Mouse (Mus musculus): ENCODE measurements around the gene Map2k6.

The Map2k6 gene

DNA sequence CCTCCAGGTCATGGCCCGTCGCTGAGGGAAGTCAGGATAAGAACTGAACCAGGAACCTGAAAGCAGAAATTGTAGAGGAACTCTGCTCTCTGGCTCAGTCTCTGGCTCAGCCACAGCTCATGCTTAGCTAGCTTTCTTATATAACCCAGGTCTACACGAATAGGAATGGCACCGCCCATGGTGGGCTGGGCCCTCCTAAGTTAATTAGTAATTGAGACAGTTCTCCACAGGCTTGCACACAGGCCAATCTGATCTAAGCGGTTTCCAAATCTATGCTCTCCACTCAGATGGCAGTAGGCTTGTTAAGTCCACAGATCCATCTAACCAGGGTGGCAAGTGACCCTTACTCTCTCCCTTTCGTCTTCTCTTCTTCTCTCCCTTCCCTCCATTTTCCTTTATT is 88.9 kb downstream of the Map2k6 start:
- DNase-seq (ENCODE audit: low spot score), result no peak

- no peak for DNase-seq (ENCODE audit: low spot score)
These were observed 89.4 kb downstream of the Map2k6 start for GRCm38 (mm10) chr11:110488301-110488700.

DNA sequence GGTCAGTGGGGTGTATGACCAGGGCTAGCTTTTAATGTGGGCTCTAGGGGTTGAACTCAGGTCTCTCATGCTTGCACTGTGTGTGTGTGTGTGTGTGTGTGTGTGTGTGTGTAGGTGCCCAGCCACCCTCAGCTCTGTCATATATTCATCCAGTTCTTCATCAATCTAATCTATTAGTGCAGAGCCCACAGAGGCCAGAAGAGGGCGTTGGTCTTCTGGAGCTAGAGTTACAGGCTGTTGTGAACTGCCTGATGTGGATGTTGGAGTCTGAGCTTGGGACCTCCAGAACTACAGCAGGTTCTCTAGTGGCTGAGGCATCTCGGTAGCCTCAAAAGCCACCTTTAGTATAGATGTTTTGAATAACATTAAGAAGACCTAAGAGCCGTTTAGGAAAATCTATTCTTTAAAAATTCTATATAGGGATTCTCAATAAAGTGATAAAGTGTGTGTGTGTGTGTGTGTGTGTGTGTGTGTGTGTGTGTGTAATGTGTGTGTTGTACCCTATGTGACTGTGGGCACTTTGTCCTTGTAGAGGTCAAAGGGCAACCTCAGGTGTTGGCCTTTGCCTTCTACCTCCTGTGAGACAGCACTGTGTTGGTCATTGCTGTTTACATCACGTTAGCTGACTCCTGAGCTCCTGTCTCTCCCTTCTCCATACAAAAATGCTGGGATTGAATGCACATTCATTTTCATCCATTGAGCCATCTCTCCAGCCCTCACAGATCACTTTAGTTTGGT is 96.6 kb downstream of the Map2k6 start:
- no peak for DNase-seq (ENCODE audit: low spot score)

GRCm38 (mm10) chr11:110496061-110496446 is 97.1 kb downstream of the Map2k6 start:
- DNase-seq (ENCODE audit: low spot score), result peak; percentile 38

DNA sequence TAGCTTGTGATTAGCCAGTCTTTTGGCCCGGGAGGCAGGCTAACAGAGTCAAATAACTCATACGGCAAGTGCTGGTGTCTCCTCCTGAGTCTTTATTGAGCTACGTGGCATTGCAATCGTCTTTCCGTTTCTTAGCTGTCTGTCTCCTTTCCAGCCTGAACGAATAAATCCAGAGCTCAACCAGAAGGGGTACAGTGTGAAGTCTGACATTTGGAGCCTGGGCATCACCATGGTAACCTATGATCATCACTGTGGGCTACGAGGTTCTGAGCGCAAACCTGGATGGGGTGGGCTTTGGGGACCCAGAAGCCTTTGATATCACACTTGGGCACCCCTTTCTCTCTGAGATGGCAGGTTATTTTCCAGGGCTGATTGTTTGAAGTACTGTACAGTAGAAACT is 98.8 kb downstream of the Map2k6 start:
- no peak for DNase-seq (ENCODE audit: low spot score)

DNA sequence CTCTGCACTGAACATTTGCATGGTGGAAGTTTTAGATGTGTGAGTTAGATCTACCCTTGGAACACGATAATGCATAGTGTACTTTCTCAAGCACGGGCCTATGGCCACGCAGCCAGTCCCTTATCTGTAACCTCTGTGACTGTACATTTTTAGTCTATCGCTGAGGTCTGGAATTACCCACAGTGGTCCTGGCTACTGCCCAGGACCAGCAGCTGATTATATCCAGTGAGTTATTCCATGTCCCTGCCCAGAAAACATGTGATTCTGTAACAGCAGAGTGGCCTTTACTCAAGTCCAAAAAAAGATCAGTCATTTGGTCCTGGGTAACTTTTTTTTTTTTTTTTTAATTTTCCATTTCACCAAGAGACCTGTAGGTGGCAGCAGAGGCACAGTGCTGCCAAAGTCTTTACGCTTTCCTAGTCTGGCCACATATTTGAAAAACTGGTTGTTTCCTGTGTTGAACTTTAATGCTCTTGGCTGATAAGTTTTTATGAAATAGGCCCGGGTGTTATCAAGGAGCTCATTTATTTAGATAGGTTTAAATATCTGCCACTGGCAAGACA is 99.8 kb downstream of the Map2k6 start:
- no peak for DNase-seq (ENCODE audit: low spot score)

DNA sequence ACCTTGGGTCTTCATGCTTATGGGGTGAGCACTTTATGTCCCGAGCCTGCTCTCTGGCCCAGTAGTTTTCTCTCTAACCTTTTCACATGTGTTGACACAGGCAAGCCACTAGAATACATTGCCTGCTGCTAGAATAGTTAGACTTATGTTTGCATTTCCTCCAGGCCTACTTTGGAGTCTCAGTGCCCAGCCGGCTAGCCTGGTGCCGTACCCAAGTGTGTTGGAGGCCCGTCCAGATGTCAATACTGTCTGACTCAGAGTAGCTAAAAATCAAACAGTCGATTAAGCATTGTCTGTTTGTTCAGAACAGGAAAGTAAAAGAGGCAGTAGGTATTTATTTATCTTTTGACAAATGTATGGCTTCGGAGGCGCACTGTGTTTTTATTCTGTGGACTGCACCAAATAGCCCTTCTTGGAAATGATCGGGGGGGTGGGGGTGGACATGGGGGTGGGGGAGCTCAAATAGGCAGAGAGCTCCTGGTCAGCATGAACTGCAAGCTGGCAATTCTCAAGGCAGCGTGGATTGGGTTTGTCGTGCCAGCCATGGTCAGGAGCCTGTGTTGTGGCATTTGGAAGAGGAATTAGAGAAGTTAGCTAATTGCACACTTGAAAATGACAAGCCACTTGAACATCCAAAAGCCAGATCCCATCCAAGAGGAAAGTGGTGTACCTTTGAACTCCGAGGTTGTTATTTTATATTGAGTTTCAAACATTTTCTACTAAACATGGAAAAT is 104.2 kb downstream of the Map2k6 start:
- no peak for DNase-seq (ENCODE audit: low spot score)

DNA sequence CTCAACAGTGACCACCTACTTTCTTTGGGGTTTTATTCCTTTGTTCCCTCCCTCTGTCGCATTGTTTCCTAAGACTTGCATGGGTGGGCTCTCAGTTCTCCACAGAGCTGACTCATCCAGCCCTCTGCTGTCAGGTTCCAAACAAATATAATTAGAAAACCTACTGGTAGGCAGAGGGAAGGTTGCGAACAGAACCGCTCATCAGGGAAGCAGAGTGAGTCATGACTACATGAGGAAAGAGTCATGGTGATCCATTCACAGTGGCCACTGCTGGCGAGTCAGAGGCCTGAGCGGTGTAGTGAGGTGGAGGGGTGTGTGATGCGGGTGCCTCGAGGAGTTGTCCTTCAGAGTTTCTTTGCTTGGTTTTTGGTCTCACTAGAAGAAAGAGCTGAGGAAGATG is 112.5 kb downstream of the Map2k6 start:
- no peak for DNase-seq (ENCODE audit: low spot score)

GRCm38 (mm10) chr11:110518648-110519047 is 119.7 kb downstream of the Map2k6 start:
- DNase-seq (ENCODE audit: low spot score), result no peak

DNA sequence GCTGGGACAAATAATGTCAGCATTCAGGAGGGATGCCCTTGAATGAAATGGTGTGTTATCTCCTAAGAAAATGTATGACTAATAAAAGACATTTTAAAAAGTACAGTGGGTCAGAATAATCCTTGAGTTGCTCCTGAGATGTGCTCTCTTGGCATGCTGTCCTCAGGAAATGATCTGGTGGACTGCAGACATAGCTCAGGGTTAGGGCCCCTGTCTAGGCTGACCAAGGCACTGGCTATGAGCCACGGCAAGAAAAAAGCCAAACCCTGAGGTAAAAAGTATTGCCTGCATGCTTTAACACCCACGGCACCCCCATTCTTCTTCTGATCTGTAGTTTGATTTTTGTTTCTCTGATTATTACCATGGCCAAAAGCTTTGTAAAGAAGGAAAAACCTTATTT is 124.0 kb downstream of the Map2k6 start:
- DNase-seq (ENCODE audit: low spot score), result no peak

DNA sequence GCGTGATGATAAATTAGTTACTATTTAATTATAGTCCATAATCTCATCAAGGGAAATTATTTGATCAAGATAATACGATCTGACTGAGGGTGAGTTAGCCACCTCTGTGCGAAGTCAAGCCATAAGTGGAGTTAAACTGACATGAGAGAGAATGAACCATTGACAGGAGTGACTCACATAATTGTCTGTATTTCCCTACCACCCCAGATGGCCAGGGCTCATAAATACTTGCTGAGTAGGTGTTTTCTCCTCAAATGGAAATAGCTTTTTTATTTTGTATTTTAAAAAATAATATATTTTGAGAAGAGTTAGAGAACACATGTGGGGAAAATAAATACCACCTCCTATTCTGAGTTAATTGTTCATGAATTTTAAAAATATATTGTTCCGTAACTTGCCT is 127.2 kb downstream of the Map2k6 start:
- no peak for DNase-seq (ENCODE audit: low spot score)

DNA sequence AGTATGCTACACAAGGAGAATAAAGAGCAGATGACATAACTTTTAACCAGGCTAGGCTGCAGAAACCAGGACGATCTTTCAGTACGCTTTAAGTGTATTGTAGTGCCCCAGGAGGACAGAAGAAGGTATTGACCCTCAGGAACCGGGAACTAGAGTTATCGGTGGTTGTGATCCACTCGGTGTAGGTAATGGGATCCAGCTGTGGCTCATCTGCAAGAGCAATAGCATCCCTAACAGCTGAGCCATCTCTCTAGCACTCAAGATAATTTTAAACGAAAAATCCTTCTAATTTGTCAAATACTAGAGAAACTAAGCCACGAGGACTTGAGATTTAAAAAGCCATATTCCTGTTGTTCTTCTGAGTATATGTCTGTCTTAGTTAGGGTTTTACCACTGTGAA is 132.2 kb downstream of the Map2k6 start:
- no peak for DNase-seq (ENCODE audit: low spot score)

DNA sequence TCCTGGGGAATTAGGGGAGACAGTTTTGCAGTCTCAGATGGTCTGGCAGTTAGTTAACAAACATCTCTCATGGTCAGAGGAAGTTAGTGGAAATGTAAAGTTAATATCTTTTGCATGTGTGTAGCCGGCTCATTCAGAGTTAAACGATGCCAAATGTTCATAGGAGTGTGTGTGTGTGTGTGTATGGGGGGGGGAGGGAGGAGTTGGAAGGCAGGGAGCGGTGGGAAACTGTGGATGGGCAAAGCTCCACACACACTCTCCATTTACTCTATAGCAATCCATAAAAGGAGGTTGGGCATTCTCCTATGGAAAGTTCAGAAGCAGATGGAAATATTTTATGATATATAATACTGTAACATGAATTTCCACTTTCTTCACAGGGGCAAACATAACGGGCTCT is 135.9 kb downstream of the Map2k6 start:
- DNase-seq (ENCODE audit: low spot score), result no peak

DNA sequence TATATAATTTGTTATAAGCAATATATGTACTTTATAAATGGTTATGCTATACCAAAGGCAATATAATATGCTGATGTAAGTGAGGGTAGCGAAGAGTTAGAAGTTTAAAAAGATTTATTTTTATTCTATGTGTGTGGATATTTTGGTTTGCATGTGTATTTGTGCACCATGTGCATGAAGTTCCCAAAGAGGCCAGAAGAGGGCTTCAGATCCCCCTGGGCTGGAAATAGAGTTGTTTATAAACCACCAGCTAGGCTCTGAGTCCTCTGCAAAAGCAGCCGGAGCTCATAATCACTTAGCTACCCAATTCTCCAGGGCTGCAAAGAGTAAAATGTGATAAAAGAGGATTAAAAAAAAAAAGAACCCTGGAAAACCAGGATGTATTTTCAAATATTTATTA is 137.6 kb downstream of the Map2k6 start:
- DNase-seq (ENCODE audit: low spot score), result no peak

GRCm38 (mm10) chr11:110537602-110538001 is 138.7 kb downstream of the Map2k6 start:
- DNase-seq (ENCODE audit: low spot score), result peak; percentile 74

DNA sequence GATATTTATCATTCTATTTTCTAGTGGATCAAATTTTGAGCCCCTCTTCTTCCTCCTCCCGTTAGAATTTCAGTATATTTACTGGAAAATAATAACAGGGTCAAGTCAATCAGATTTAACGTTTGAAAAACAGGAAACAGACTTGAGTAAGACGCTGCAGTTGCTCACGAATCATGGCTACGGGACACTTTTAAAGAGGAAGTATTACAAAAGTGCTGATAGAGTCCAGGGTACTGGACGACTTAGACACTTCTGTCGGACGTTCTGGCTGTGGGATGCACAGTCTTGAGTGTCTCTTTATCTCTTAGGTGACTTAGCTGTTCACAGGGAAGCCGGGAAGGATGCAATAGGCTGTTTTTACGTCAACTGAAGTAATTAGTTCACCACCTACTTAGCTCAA is 139.3 kb downstream of the Map2k6 start:
- no peak for DNase-seq (ENCODE audit: low spot score)

DNA sequence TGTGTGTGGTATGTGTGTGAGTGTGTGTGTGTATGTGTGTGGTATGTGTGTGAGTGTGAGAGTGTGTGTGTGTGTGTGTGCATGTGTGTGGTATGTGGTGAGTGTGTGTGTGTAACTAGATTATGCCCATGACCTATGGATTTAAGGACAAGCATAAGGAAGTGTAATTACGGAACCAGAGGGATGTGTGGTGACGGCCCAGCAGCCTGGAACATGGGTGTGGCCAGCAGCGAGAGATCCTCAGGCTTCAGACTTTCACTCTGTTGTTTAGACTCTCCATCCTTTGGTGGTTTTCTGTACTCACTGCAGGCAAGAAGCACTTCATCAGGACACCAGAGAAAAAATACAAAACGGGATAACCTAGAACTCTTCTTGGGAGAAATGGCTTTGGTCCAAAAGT is 143.0 kb downstream of the Map2k6 start:
- DNase-seq (ENCODE audit: low spot score), result no peak

DNA sequence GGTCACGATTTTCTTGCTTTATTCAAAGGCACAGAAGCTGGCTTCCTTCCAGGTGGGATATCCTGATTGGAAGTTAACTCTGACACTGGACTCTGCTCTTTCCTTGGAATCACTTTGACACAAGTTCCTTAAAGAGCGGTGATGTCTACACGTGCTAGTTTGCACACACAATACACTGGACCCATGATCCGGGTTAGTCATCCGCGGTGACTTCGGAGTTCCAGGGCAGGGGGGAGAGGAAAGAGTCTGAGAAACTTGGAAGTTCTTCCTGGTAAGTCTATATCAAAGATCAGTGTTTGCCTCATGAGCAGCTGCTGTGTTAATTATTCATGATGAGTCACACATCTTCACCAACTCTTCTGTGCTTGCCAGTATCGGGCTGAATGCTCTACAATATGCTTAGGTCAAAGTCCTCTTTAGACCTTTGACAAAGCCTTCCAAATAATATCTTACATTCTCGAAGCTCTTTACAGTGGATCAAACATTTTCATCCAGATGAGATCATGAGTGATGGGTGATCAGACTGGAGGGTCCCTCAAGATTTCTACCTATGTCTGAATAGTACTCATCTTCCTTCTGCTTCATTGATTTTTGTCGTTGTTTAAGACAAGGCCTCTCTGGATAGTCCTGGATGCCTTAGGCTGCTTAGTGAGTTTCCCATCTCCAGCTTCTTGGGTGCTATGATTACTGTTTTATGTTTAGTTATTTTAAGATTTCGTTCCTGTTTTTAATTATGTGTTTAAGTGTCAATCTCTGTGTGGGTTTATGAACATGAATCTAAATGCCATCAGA is 145.7 kb downstream of the Map2k6 start:
- DNase-seq (ENCODE audit: low spot score), result no peak

DNA sequence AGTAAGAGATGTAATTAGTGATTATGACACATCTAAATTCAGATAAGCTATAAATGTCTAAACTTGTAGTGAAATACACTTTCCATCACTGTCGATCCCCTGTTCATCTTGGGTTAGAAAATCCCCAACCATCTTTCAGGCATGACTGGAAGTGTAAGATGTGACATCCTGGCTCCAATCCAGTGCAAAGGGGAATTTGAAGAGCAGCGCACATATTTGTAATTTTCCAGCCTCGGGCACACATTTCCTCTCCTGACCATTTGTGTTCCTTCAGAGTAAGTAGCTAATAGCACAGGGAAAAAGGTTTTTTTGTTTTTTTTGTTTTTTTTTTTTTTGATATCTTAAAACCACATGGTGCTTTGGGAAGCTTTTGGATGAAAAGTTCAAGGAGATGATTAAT is 146.5 kb downstream of the Map2k6 start:
- DNase-seq (ENCODE audit: low spot score), result no peak

GRCm38 (mm10) chr11:110551471-110551967 is 152.6 kb downstream of the Map2k6 start:
- no peak for DNase-seq (ENCODE audit: low spot score)

- DNase-seq (ENCODE audit: low spot score), result no peak
These were observed 163.6 kb downstream of the Map2k6 start for GRCm38 (mm10) chr11:110562320-110563081.

GRCm38 (mm10) chr11:110563272-110563671 is 164.3 kb downstream of the Map2k6 start:
- DNase-seq (ENCODE audit: low spot score), result no peak
